Mouse (Mus musculus): ENCODE data around the gene Cdk2ap2. TPM values are rescaled to one million over a fixed set of nuclear protein-coding genes. Genes with fewer than 3 reads are reported as not detected.

Gene Cdk2ap2
- total and polyA plus RNA-seq, 2 experiments from 2014 or later = 46.8 to 67.3 TPM

- no peak for ATAC-seq (ENCODE audit: insufficient read depth, low read depth)
- 76% methylated on average over 15 of the region's 15 CpGs for WGBS
Observed at GRCm38 (mm10) chr19:4068717-4069410, 28.1 kb upstream of the Cdk2ap2 start.

GRCm38 (mm10) chr19:4070311-4070710 lies 26.7 kb upstream of the Cdk2ap2 start:
- Histone ChIP-seq H3K27me3 (ENCODE audit: control insufficient read depth, insufficient read depth, low read length) (no peaks in the 10 kb centered on the region), H3K27ac (ENCODE audit: low read depth) (no peak overlapping the region), H3K4me1 (ENCODE audit: control insufficient read depth, insufficient read depth) (no peaks in the 10 kb centered on the region), H3K36me3 (replicated peaks; ENCODE audit: control insufficient read depth, insufficient read depth, low read length) (no peaks in the 10 kb centered on the region), H3K4me3 (ENCODE audit: low read depth, low read length) (no peak overlapping the region), H3K4me2 (ENCODE audit: low read depth, low read length) (no peak overlapping the region), H3K9ac (replicated peaks; ENCODE audit: low read depth, low read length) (no peak overlapping the region), H3K9me3 (replicated peaks; ENCODE audit: control insufficient read depth, low read length) (no peaks in the 10 kb centered on the region)
- no peak for TF ChIP-seq EP300 (IDR thresholded peaks at IDR 0.05; ENCODE audit: low read depth)
- WGBS = 78% methylated on average over 15 of the region's 15 CpGs
- no peak for DNase-seq (ENCODE audit: low spot score)
- ATAC-seq (ENCODE audit: insufficient read depth, low read depth) = no peak

More at GRCm38 (mm10) chr19:4068717-4069410, 28.1 kb upstream of the Cdk2ap2 start:
- DNase-seq (ENCODE audit: low spot score) = no peak
- H3K9me3 ChIP-seq (replicated peaks; ENCODE audit: control insufficient read depth, low read length) = no peaks in the 10 kb centered on the region
- no peak overlapping the region for H3K4me2 ChIP-seq (ENCODE audit: low read depth, low read length)
- no peaks in the 10 kb centered on the region for H3K36me3 ChIP-seq (replicated peaks; ENCODE audit: control insufficient read depth, insufficient read depth, low read length)
- H3K4me3 ChIP-seq (ENCODE audit: low read depth, low read length) = no peak overlapping the region
- H3K9ac ChIP-seq (replicated peaks; ENCODE audit: low read depth, low read length) = no peak overlapping the region
- no peaks in the 10 kb centered on the region for H3K4me1 ChIP-seq (ENCODE audit: control insufficient read depth, insufficient read depth)
- no peaks in the 10 kb centered on the region for H3K27me3 ChIP-seq (ENCODE audit: control insufficient read depth, insufficient read depth, low read length)
- H3K27ac ChIP-seq (ENCODE audit: low read depth) = no peak overlapping the region
- TF ChIP-seq CTCF (IDR thresholded peaks at IDR 0.05; ENCODE audit: low read depth) (no peak), EP300 (IDR thresholded peaks at IDR 0.05; ENCODE audit: low read depth) (no peak)

GRCm38 (mm10) chr19:4070756-4071155 lies 26.2 kb upstream of the Cdk2ap2 start:
- DNase-seq (ENCODE audit: low spot score) (no peak), ATAC-seq (ENCODE audit: insufficient read depth, low read depth) (no peak)
- 68% methylated on average over 8 of the region's 8 CpGs for WGBS
- H3K9ac ChIP-seq (replicated peaks; ENCODE audit: low read depth, low read length) = no peak overlapping the region
- H3K27me3 ChIP-seq (ENCODE audit: control insufficient read depth, insufficient read depth, low read length) = no peaks in the 10 kb centered on the region
- no peaks in the 10 kb centered on the region for H3K9me3 ChIP-seq (replicated peaks; ENCODE audit: control insufficient read depth, low read length)
- TF ChIP-seq EP300 (IDR thresholded peaks at IDR 0.05; ENCODE audit: low read depth) = no peak
- no peak for TF ChIP-seq CTCF (IDR thresholded peaks at IDR 0.05; ENCODE audit: low read depth)
- H3K36me3 ChIP-seq (replicated peaks; ENCODE audit: control insufficient read depth, insufficient read depth, low read length) = no peaks in the 10 kb centered on the region
- no peak overlapping the region for H3K4me3 ChIP-seq (ENCODE audit: low read depth, low read length)
- H3K4me2 ChIP-seq (ENCODE audit: low read depth, low read length) = no peak overlapping the region
- H3K27ac ChIP-seq (ENCODE audit: low read depth) = no peak overlapping the region
- H3K4me1 ChIP-seq (ENCODE audit: control insufficient read depth, insufficient read depth) = no peaks in the 10 kb centered on the region

GRCm38 (mm10) chr19:4071406-4071805 lies 25.6 kb upstream of the Cdk2ap2 start:
- Histone ChIP-seq H3K4me1 (ENCODE audit: control insufficient read depth, insufficient read depth) (no peaks in the 10 kb centered on the region), H3K9ac (replicated peaks; ENCODE audit: low read depth, low read length) (no peak overlapping the region), H3K27ac (ENCODE audit: low read depth) (no peak overlapping the region), H3K9me3 (replicated peaks; ENCODE audit: control insufficient read depth, low read length) (no peaks in the 10 kb centered on the region), H3K4me3 (ENCODE audit: low read depth, low read length) (no peak overlapping the region), H3K36me3 (replicated peaks; ENCODE audit: control insufficient read depth, insufficient read depth, low read length) (no peaks in the 10 kb centered on the region), H3K27me3 (ENCODE audit: control insufficient read depth, insufficient read depth, low read length) (no peaks in the 10 kb centered on the region), H3K4me2 (ENCODE audit: low read depth, low read length) (no peak overlapping the region)
- DNase-seq (ENCODE audit: low spot score) (no peak), ATAC-seq (ENCODE audit: insufficient read depth, low read depth) (no peak)
- 82% methylated on average over 6 of the region's 6 CpGs for WGBS
- TF ChIP-seq EP300 (IDR thresholded peaks at IDR 0.05; ENCODE audit: low read depth) (no peak), CTCF (IDR thresholded peaks at IDR 0.05; ENCODE audit: low read depth) (no peak)

GRCm38 (mm10) chr19:4072706-4073424 lies 24.1 kb upstream of the Cdk2ap2 start:
- DNase-seq (ENCODE audit: low spot score) = no peak
- Histone ChIP-seq H3K27ac (ENCODE audit: low read depth) (no peak overlapping the region), H3K4me1 (ENCODE audit: control insufficient read depth, insufficient read depth) (no peaks in the 10 kb centered on the region), H3K9ac (replicated peaks; ENCODE audit: low read depth, low read length) (no peak overlapping the region), H3K9me3 (replicated peaks; ENCODE audit: control insufficient read depth, low read length) (no peaks in the 10 kb centered on the region), H3K4me3 (ENCODE audit: low read depth, low read length) (no peak overlapping the region), H3K36me3 (replicated peaks; ENCODE audit: control insufficient read depth, insufficient read depth, low read length) (no peaks in the 10 kb centered on the region), H3K27me3 (ENCODE audit: control insufficient read depth, insufficient read depth, low read length) (no peaks in the 10 kb centered on the region), H3K4me2 (ENCODE audit: low read depth, low read length) (no peak overlapping the region)
- 85% methylated on average over 6 of the region's 6 CpGs for WGBS
- TF ChIP-seq EP300 (IDR thresholded peaks at IDR 0.05; ENCODE audit: low read depth) (no peak), CTCF (IDR thresholded peaks at IDR 0.05; ENCODE audit: low read depth) (no peak)
- no peak for ATAC-seq (ENCODE audit: insufficient read depth, low read depth)

Data from heart, postnatal 0 days (tissue).